Mouse (Mus musculus) gastrocnemius, postnatal 14 days (tissue): ENCODE measurements at regions not wholly inside any gene's neighbourhood (a gene's known extent, or its start where the extent isn't known, plus 50 kb on each side); places are given as distances from the start of the nearest gene placed in this dataset.

ENCODE experiments used
- DNase-seq: peaks from one replicate; pipeline ENCODE4 v3.0.0; 2021; ENCODE audit warnings: mixed read lengths
- intact Hi-C: fragments of 180-260 bp; cut with DNase I; formaldehyde crosslinking; loops from one replicate; pipeline ENCODE4 v1.15.1; 2025; ENCODE audit warnings: low total_unique reads

DNA sequence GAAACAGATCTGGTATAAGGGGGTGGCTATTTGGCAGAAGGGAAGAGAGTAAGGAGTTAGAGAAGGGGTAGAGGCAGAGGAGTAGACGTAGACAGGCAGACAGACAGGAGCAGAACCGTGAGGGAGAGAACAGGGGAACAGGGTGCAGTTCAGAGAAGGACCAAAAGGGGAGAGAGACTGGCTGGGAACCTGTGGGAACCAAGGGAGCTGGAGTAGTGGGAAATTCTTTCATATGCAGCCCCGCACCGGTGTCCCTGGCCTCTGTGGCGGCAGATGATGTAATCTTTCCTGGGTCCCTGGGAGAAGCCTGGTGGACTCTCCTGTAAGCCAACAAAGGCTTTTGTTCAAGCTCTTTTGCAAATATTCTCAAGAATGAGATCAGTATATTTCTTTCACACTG lies 157.8 kb upstream of the Tyw5 start:
- intact Hi-C loops, result no loop called here

DNA sequence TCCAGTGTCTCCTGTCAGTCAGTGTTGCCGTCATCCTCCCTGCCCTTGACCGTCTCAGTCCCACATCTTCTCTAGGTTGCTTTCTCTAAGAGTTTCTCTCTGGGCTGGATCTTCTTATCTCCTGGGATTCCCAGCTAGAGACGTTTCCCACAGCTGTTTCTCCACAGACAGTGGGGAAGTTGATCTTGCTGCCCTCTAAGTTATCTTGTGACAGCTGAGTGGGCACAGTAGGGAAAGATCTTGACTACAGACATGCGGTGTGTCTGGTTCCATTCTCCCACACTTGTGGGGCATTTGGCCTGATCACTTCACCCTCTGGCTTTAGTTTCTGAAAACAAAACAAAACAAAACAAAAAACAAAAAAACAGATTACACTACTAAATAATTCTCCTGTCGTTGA lies 165.2 kb upstream of the Tyw5 start:
- DNase-seq, result no peak
- intact Hi-C loops, result no loop called here

More for the DNA sequence above, 157.8 kb upstream of the Tyw5 start:
- no peak for DNase-seq

DNA sequence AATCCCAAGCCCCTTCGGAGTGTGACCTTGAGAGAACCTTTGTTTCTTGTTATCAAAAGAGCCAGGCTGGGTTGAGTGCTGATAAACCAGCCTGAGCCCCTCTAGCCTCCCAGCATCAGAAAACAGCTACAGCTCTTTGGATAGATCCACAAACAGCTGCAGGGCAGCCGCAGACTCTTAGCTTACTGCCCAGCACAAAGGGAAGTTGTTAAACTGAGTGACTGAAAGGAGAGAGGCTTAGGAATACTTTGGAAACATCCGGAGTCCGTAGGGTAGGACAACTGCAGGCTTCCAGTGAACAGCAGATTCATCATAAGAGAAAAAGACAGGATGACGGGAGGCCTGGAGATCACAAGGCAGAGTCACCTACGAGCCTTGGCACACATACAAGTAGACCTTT lies 166.9 kb upstream of the Tyw5 start:
- DNase-seq, result no peak
- intact Hi-C loops, result no loop called here

DNA sequence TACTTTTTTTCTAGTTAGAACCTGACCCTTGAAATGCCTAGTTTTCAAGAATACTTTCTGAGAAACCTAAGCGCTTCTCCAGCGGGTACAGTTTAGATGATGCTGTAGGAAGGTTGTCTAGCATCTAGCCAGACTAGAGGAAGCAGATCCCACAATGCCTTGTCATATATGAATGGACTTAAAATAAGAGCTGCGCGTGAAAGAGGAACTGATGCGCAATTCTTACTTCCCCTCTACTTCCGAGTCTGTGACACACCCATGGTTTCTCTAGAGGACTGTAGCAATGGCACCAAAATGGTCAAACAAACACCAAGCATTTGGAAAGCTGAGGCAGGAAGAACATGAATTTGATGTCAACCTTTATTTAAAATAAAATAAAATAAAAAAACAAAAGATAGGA lies 167.6 kb upstream of the Tyw5 start:
- no peak for DNase-seq
- intact Hi-C loops, result no loop called here

DNA sequence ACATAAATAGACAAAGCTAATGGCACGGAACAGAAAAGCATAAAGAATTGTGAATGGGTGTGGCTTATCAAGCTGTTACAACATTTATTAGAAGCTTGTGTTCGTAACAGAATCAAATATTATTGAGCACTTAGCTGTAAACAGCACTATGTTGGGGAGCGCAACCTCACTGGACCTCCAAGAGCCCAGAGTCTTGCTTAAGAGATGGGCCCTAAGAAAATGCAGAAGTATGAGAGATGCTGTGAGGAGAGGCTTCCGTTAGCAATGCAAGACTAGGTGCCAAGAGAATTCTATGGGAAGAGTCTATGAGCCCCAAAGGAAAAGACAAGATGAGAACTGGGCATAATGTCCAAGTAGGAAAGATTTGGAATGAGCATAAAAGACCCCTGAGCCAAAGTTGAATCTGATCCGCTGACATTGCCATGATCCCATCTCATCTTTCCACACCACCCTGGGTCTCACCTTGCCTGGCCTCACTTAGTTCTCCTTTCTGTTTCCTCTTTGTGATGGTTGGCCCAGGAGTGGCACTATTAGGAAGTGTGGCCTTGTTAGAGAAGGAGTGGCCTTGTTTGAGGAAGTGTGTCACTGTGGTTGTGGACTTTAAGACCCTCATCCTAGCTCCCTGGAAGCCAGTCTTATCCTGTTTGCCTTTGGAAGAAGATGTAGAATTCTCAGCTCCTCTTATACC lies 169.3 kb upstream of the Tyw5 start:
- no peak for DNase-seq
- intact Hi-C loops, result no loop called here

DNA sequence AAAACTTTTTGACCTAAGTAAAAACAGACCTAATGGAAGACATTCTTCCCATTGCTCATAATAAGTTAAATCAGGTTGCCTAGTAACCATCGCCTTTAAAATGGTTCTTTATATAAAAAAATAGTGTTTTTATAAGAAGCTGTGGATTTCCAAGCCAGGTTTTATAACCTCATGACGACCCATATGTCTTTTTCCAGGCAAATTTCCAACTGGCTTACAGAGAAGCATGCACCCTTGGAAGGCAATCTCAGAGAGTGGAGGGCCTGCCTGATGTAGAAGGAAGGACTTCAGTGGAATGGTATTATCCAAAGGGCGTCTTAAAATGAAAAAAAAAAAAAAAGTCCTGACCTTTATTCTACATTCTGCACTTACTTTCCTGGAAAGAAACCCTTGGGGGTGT lies 172.2 kb upstream of the Tyw5 start:
- intact Hi-C loops, result no loop called here
- DNase-seq, result no peak

DNA sequence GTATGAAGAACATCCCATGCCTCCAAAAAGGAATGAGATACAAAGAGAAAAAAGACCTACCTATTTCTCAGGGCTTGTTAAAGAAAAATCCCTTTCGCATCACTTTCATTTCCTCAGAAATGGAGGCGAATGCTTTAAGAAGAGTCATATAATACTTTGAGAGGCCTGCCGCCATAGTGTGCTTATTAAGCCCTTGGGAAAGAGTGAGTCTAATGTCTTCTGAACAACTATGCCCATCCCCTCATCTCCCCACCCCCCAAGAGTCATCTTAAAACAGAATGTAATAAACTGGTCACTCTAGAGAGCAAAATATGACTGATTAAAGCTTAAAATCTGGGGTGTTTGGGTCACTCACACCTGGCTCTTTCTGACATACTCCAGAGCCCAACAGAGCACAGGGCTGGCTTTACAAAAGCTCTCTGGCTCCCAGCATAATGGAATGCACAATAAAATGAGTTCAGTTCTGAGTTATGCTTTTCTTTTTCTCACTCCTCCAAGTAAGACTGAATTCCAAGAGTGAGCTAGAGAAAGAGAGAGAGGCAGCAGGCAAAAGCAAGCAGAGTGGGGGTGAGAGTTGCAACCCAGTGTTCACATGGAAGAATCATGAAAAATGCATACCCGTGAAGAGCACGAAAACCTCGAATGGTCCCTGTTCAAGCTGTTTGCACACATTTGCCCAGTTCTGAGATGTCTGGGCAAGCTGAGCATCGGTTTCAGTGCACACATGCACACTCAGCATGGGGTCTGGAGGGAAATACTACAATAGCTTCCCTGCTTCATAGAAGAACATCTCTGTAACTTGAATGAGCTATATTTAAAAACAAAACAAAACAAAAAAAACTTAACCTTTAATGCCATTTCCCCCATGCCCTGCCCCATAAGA lies 180.0 kb upstream of the Spats2l start:
- DNase-seq, result no peak
- intact Hi-C loops, result no loop called here

DNA sequence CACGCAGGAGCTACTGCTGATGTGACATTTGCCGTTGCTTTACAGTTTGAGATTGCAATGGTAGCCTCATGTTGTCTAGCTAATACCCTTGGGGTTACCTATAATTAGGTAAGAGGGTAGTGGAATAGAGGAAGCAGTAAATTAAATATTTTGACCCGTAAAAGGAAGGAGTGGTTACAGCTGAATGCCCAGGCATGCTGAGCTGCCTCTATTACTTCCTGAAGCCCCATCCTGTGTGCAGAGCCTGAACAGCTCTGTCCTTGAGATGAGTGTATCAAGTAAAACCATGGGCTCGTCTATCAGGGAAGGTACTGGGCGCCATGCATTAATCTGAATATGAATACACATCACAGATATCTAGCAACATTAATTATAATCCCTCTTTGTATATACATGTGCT lies 179.1 kb upstream of the Spats2l start:
- intact Hi-C loops, result no loop called here
- DNase-seq, result no peak

DNA sequence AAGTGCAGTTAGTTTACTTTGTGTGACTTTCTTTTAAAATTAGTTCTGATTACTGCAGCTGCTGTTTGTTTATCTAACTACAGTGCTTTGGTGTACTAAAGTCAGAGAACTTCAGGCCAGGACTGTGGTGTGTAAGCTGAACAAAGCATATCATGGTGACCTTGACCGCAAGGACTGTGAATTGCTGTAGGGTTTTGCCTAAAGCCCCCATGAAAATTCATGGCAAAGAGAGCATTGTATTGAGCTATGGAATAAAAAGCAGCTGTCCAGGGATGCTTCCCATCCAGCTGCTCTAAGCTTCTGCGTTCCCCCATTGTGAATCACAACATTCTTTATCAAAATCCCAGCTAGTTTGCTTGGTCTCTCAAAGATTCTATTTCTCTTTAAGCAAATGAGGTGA lies 173.0 kb upstream of the Spats2l start:
- intact Hi-C loops, result no loop called here
- DNase-seq, result no peak

DNA sequence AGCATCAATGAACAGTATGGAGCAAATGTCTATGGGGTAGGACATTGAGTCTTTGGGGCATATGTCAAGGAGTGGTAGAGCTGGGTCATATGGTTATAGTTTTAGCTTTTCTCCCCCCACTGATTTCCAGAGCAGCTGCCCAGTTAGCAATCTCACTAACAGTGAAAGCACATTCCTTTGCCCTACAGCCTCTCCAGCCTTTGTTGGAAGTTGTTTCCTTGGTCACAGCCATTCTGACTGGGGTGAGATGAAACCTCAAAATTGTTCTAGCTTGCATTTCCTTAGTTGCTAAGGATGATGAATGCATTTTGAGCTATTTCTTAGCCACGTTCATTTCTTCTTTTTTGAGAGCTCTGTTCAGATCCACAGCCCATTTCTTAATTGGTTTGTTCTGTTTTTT lies 168.4 kb upstream of the Spats2l start:
- intact Hi-C loops, result no loop called here
- no peak for DNase-seq

DNA sequence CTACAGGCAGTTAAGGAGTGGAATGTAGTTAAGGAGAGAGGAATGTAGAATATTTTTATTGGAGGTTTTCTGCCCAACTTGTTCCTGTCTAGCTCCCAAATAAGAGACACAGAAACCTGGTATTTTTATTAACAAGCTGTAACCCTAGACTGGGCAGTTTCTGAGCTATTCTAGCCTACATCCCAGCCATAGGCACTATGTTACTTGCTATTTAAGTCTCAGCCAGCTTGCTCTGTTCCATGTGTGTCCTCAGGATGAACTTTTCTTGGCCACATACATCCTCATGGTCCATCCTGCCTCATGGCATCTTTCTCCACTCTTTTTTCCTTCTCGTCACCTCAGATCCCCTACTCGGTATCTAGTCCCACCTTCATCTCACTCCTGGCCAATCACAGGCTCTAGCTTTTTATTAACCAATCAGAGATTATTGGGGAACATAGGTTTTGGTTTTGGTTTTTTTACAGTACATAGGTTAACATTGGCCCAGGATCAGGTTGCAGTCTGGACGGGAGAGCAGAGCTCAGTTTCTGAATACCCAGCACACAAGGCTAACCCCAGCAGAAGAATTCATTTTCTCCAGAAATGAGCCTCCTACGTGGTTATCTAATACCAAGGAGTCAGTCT lies 167.8 kb upstream of the Spats2l start:
- intact Hi-C loops, result no loop called here
- DNase-seq, result no peak

DNA sequence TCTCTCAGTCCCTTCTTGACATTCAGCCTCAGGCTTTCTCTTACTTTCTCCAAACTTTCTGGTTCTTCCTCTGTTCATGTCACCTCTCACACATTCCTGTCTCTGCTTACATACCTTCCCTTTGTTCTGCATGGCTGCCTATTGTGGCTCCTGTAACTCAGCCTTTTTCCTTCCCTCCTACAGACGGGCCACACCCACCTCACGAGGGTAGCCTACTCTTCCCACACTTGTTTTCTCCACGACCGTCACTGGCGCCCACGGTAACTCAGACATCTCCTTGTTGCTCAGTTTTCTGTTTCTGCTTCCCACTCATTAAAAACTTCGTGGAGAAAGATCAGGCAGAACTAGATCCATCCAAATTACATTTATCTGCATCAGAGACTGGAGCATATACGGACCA lies 166.9 kb upstream of the Spats2l start:
- DNase-seq, result no peak
- intact Hi-C loops, result no loop called here

DNA sequence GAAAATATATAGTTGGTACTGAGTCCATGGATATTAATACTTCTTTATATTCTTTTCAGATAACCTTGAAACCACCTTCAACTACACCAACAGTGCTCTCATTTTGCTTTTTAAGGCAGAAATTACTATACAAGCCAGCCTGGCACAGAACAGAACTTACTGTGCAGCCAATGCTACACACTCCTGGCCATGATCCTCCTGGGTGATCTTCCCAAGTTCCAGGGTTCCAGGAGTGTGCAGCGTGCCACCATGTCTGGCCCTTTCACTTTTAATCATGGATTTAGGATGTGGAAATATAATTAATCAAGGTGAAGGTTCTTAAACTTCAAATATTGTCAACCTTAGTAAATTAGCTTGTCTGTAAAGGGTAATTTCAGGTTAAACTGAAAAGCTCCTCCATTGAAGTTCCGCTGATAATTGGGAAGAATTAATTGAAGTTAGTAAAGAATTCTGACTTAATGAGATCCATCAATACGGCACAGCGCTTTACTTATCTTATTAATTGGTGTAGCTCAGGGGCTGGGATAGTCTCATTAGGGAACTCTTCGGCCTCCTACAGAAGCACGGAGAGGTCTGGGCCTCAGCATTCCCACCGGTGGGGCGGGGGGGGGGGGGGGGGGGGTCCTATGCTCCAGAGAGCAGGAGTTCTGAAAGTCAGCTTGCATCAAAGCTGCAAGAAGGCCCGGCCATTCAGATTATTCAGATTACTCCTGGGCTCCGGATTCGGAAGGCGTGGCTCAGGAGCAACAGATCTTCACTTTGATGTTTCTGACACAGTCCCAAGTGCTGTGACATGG lies 166.1 kb upstream of the Spats2l start:
- intact Hi-C loops, result no loop called here
- DNase-seq, result no peak

DNA sequence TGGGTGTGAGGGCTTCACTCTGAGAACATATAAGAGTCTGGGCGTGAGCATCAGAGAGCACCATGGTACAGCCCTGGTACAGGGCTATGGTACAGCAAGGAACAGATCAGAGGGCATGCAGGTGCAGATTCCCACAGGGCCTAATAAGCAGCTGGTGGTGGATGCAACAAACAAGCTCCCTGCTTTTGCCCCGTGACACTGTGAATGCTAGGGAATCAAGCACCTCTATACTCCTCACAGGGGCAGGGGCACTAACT lies 165.6 kb upstream of the Spats2l start:
- intact Hi-C loops, result no loop called here
- no peak for DNase-seq

DNA sequence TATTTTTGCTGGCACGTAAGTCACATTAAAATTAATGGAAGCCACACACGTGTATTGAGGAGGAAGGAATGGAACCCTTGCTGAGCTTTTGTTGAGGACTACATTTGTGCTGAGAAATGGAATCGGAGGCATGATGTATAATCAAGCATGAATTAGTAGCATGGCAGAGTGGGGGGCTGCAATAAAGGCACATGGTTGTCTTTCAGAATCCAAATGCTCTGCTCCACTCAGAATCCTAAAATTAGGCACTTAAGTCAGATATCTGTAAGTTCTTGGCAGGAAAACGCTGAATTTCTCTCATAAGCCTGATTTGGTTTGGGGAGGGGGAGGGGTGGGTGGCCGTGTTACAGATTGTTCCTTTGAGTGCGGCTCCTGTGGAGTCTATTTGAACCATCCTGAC lies 164.7 kb upstream of the Spats2l start:
- intact Hi-C loops, result no loop called here
- DNase-seq, result no peak

DNA sequence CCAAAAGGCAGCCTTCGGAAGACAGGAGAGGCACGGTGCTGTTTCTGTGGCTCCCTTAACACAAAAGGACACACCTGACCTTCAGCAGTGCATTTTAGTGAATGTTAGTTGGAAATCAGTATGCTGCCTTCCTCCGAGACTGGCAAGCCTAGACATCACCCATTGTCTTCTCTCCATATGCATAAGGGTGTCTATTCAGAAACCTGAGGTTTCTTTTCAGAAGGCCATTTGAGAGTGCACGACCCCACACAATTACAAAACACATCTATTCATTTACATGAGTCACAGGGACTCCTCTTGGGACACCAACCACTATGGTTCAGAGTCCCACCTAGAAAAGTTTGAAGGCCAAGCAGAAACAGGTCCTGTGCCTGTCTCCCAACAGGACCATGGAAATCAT lies 161.8 kb upstream of the Spats2l start:
- intact Hi-C loops, result no loop called here
- DNase-seq, result no peak

DNA sequence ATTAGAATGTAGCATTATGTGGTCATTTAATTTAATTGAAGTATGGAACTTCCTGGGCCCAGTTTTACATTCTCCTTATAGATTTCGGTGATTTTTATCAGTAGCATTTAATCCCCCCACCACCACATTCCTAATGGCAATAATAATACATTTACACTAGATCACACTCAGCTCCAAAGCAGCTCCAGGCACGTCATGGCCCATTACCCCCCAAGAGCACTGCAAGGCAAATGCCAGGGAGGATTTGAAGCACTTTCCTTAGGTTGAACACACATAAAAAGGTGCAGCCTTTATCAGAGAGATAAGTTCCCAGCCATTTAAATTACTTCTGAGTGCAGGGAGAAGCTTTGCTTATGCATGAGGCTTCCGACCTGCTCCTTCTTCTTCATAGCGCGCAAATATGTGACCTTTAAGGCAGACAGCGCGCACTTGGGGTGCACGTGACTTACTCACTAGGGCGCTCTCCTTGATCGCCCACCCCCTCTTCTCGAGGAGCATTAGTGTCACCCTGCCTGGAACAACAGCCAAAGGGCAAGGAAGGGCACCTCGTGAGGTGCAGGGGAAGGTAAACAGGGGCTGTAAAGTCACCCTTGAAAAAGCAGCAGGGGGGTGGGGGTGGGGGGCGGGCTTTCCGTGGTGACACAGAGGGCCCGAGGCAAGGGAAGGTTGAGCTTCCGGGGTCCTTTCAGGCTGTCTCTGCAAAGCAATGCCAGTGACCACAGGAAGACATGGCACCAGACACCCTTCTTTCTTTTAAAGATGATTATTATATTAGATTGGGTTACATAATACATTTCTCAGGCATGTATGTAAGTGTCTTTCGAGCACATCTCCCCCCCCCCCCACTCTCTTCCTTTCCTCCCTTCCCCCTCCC lies 160.8 kb upstream of the Spats2l start:
- no peak for DNase-seq
- intact Hi-C loops, result no loop called here

DNA sequence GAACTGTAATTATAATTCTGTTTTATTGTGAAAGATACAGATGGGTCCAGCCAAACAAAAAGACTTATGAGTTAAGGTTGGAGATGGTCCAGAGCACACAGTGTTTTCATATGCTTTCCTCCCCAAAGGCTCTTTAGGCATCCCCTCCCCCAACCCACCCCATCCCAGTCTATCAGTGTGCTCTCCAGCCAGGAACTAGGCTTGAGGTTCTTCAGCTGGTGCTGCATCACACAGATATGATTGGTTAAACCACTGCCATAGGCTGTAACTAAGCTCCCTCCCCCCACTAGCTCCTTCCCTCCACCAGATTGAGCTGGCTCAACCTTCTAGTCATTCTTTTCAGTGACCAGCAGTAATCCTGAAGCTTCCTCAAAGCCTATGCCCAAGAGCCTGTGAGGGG lies 158.8 kb upstream of the Spats2l start:
- DNase-seq, result no peak
- intact Hi-C loops, result no loop called here

DNA sequence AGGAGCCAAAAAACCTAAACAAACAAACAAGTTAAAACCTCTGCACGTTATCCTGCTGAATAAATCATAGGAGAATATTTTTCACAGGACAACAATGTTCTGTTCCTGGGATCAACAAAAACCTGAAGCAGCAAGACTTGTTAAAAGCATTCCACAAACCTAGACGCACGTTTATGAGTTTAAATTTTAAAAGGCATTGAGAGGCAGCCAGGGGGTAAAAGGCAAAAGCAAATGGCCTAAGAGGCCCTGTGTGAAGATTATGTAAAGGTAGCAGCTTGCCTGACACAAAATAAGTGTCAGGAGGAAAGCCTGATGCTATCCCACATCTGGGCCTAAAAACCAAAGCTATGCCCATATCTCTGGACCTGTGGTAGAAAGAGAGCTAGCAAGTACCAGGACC lies 156.6 kb upstream of the Spats2l start:
- DNase-seq, result no peak
- intact Hi-C loops, result no loop called here
